Mouse (Mus musculus) embryonic fibroblast, embryonic 13.5 days (primary cell): ENCODE results near the gene Echdc1. TPM values are rescaled to one million over a fixed set of nuclear protein-coding genes. Genes with fewer than 3 reads are reported as not detected.
A peak's percentile ranks its signal among the peaks of the same experiment; 100 is the strongest.

Experiments
- H3K27ac ChIP-seq: 2 replicates; pipeline ENCODE4 v1.5.1; 2012; ENCODE audit warnings: low read length, control low read depth, inconsistent platforms; ENCODE audit not compliant: insufficient read depth
- H3K4me1 ChIP-seq: 2 replicates; pipeline ENCODE4 v1.6.1; 2011; ENCODE audit warnings: low read length; ENCODE audit not compliant: control insufficient read depth, insufficient read depth
- H3K4me3 ChIP-seq: 2 replicates; pipeline ENCODE4 v1.5.1; 2011; ENCODE audit warnings: mild to moderate bottlenecking, control low read depth, low read length; ENCODE audit not compliant: insufficient read depth
- CTCF ChIP-seq: IDR thresholded peaks from 2 replicates; pipeline ENCODE4 v1.5.1; 2011; ENCODE audit warnings: mild to moderate bottlenecking, control low read depth, low read length, moderate library complexity, borderline replicate concordance; ENCODE audit not compliant: insufficient read depth
- POLR2A ChIP-seq: IDR thresholded peaks from 2 replicates; pipeline ENCODE4 v1.6.1; 2011; ENCODE audit warnings: low read depth, mild to moderate bottlenecking, control low read depth, low read length, moderate library complexity
- polyA plus RNA-seq: library from polyadenylated mRNA; stranded (reverse); fragments of >200 nt; gene quantifications from 2 replicates; pipeline ENCODE4 v1.2.4, GENCODE M21; 2011; ENCODE audit warnings: low read depth; ENCODE audit not compliant: missing spikeins, insufficient read length

Gene Echdc1
- polyA plus RNA-seq, result 24.9 and 26.7 TPM in 2 replicates

DNA sequence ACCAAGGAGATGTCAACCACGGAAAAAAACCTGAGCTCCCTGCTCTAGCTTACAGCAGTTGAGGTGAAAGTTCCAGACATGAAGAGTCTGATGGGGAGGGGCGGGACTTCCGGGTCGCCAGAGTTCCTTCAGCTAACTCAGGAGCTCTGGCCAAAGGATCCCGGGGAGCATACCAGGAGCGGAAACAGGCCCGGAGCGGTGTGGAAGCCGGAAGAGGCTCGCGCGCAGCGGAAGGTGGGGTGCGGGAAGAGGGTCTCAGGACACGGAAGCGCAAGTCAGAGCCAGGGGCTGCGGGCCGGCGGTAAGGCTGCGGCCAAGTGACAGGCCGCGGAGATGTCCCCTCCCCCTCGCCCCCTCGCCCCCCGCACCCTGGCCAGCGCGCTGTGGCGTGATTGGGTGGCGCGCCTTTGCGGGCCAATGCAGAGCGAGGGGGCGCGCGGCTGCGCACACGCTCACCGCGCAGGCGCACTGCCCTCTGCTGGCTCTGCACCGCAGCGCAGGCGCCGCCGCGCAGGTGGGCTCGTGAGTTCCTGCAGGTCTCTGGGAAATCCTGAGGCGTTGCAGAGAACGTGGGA, at the start of gene Echdc1:
Gene Echdc1 (plus strand): TSS at position 103 of the 575 bp plus-strand sequence.
- Histone ChIP-seq H3K4me3 (peak within 1 kb of the TSS; percentile 89), H3K27ac (peak within 1 kb of the TSS; percentile 51), H3K4me1 (no peaks in the 10 kb centered on the region; the same call in 1 of the 2 replicates)
- TF ChIP-seq CTCF (peak; percentile 93), POLR2A (peak; percentile 58)

DNA sequence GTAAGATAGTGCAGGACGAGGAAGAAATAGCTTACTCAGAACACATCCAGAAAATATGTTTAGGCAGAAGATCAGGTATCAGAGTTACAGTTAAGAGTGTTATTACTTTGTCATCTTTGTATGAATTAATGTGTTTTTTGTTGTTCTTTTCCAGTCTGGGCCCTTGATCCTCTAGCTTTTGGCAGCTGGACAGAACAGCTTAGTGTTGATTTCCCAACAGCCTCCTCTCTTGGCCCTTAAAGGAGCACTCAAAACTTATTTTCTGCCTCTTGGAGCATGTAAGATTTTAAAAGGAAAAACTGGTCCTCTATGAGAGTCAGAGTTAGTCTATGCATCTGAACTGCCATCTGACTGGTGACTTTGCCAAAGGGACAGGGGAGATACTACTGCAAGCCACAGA, 31.2 kb upstream of the Echdc1 start:
- H3K27ac ChIP-seq, result no peak overlapping the region
- no peak overlapping the region for H3K4me3 ChIP-seq
- H3K4me1 ChIP-seq, result no peaks in the 10 kb centered on the region
- TF ChIP-seq CTCF, result no peak
- no peak for TF ChIP-seq POLR2A

DNA sequence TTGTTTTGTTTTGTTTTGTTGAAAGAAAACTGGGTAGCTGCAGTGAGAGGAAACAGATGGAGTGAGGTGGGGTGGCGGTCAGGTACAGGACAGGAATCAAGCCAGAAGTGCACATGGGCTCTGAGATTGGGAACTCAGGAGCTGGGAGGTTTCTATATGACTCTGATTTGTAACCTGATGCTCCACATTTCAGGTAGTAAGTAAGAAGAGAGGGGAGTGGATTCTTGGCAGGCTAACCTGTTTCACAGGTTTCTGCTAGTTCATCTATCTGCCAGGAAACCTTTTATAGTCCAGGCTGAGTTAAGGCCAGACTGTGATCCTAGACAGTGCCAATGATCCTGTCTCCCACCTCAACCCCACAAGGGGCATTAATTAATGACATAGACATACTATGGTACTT, 27.2 kb upstream of the Echdc1 start:
- TF ChIP-seq POLR2A (no peak), CTCF (no peak)
- H3K4me1 ChIP-seq, result no peaks in the 10 kb centered on the region
- H3K4me3 ChIP-seq, result no peak overlapping the region
- H3K27ac ChIP-seq, result no peak overlapping the region

DNA sequence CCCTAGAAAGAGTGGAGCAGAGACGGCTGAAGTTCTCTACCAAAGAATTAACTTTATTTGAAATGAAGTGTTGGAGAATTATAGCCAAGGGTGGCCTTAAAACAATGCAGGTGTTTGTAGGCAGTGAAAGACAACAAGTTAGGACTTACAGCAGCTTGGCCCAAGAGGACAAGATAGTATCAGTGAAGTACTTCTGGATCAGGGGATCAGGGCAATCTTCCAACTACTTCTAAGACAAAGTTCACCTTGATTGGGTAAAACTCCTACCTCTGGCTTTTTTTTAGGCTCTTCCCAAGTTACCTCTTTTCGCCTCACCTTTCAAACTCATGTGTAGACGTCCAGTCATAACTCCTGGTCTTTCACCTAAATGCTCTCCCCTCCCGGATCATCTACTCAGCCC, 10.7 kb upstream of the Echdc1 start:
- TF ChIP-seq POLR2A (no peak), CTCF (no peak)
- no peaks in the 10 kb centered on the region for H3K4me1 ChIP-seq

DNA sequence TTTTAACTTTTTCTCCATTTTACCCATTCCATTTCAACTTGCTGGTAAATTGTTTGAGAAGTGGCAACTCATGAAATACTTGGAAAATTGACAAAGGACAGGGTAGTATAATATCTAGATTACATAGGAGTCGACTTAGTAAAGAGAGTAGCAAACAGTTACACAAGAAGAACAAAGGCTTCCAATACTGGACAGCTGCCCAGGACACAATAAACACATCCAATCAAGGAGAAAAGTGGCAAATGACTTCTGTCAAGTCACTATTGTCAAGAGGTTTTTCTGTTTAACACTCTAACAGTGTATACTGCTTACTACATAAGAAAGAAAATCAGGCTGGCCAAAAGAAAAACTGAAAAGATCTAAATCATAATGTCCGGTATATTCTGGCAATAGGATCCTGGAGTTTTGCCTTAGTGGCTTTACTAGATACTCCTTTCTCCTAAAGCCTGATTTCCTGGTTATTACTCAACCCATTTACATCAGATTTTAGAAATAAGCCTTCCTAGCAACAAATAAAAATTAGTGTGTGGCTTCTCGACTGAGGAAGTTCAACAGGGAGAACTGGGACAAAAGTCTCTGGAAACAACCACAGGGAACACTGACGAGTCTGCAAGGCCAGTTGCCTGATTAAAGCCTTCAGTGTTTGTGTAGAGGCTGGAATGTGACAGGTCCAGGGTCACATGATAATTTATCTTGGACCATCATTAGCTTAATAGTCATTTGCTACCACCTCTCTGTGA, 1.3 kb upstream of the Echdc1 start:
- Histone ChIP-seq H3K4me1 (no peaks in the 10 kb centered on the region; the same call in 1 of the 2 replicates), H3K4me3 (peak overlapping the region; percentile 11; the same call in 1 of the 2 replicates)
- TF ChIP-seq POLR2A (no peak), CTCF (no peak)

More for the DNA sequence above, 10.7 kb upstream of the Echdc1 start:
- H3K27ac ChIP-seq, result no peak overlapping the region
- no peak overlapping the region for H3K4me3 ChIP-seq

DNA sequence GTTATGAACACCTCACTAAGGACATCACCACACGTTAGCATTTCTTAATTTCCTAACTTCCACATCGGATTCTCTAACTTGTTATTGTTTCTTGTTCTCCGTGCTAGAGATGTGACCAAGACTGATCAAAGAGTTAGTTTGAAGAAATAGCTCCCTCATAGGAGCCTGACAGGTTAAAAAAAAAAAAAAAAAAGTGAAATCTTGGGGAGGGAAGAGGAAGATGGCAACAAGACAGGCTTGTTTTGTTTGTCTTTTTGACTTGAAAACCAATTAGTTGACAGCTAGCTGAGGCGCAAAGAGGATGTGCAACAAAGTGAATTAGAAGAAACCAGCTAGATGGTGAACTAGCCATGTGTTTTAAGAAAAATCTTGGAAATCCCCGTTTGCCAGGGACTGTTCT, 939 bp downstream of the Echdc1 start:
- no peak for TF ChIP-seq CTCF
- TF ChIP-seq POLR2A, result no peak
- peak overlapping the region; percentile 89 for H3K4me3 ChIP-seq
- H3K27ac ChIP-seq, result no peak overlapping the region
- H3K4me1 ChIP-seq, result no peaks in the 10 kb centered on the region; the same call in 1 of the 2 replicates

More for the DNA sequence above, 1.3 kb upstream of the Echdc1 start:
- no peak overlapping the region for H3K27ac ChIP-seq

DNA sequence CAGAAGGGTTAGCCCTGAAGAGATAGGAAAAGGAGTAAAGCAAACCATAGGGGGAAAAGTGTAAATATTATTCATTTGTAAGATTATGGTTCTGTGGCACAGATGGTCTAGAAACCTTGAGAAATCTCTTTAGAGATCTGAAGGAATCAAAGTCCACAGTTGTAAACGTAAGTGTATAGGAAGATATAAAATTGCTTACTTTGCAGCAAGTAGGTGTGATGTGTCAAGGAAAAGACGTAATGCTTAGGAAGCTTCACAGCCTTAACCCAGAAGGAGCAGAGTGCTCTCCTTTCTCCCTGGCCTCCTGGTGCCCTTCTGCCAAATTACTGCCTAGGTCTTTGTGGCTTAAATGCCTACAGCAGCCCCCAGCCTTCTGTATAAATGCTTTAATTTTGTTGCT, 11.9 kb downstream of the Echdc1 start:
- H3K4me3 ChIP-seq, result no peak overlapping the region
- no peaks in the 10 kb centered on the region for H3K4me1 ChIP-seq
- TF ChIP-seq POLR2A (no peak), CTCF (no peak)

DNA sequence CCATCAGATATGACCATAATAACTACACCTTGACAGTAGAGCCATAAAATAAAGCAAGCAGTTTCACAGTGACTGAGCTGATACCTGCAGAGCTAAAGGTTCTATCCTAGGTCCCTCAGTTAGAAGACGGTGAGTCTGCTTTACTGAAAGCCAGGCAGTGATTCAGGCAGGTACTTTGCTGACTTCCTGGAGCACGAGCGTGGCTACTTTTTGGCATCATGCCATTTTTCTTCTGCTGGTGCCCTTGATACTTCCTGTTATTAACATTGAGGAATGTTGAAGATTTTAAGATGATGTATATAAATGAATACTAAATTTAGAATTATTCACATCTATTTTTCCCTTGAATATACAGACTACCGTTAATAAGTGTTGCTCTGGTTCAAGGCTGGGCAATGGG, 20.9 kb downstream of the Echdc1 start:
- Histone ChIP-seq H3K4me3 (no peak overlapping the region), H3K4me1 (no peaks in the 10 kb centered on the region), H3K27ac (no peak overlapping the region)
- no peak for TF ChIP-seq CTCF
- TF ChIP-seq POLR2A, result no peak

More for the DNA sequence above, 11.9 kb downstream of the Echdc1 start:
- no peak overlapping the region for H3K27ac ChIP-seq

DNA sequence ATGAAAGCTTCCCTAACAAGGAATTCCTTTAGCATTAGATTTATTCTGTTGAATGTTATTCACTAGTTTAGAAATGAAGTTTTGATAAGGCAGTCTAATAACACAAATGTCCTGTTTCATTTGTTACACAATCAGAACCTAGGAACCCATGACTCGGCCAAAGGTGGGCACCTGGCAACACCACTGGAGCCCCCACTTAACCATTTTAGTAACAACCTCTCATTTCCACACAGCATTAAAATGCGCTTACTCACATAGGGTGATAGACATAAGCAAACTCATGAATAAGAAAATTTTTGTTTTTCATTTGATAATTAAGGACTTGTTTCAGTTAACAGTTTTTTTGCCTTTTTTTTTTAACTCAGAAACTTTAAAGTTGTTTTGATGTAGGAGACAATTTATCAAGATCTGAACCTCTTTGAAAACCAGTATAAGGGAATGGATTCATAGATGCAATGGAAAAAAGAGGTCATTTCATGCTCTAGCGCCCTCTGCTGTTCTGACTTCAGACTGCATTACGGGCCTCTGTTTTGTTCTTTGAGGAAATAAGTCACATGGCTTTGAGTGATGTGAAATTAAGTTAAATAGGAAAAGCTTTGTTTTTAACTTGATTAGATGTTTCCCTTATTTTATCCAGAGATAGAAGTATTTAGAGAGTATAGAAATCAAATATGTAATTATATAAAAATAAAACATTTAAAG, 25.5 kb downstream of the Echdc1 start:
- no peak for TF ChIP-seq POLR2A
- no peak for TF ChIP-seq CTCF
- no peaks in the 10 kb centered on the region for H3K4me1 ChIP-seq
- H3K27ac ChIP-seq, result no peak overlapping the region
- no peak overlapping the region for H3K4me3 ChIP-seq
